Mouse (Mus musculus): ENCODE results near the gene Anks1.

The Anks1 gene

GRCm38 (mm10) chr17:28000851-28001250 is 91.7 kb downstream of the Anks1 start:
- DNase-seq = peak; percentile 91

GRCm38 (mm10) chr17:28005393-28005792 is 96.3 kb downstream of the Anks1 start:
- no peak for DNase-seq

GRCm38 (mm10) chr17:28006208-28006607 is 97.1 kb downstream of the Anks1 start:
- DNase-seq = peak; percentile 94

GRCm38 (mm10) chr17:28006611-28007010 is 97.5 kb downstream of the Anks1 start:
- DNase-seq = peak; percentile 95

- DNase-seq = peak; percentile 99
Observed at GRCm38 (mm10) chr17:28007179-28007811, 98.2 kb downstream of the Anks1 start.

- DNase-seq = peak; percentile 97
Observed at GRCm38 (mm10) chr17:28007857-28008564, 98.9 kb downstream of the Anks1 start.

GRCm38 (mm10) chr17:28008565-28008981 is 99.5 kb downstream of the Anks1 start:
- DNase-seq = peak; percentile 95

- peak; percentile 92 for DNase-seq
Observed at GRCm38 (mm10) chr17:28009066-28009715, 100.1 kb downstream of the Anks1 start.

GRCm38 (mm10) chr17:28009716-28010114 is 100.6 kb downstream of the Anks1 start:
- peak; percentile 97 for DNase-seq

GRCm38 (mm10) chr17:28010925-28011324 is 101.8 kb downstream of the Anks1 start:
- DNase-seq = peak; percentile 95

GRCm38 (mm10) chr17:28012851-28013250 is 103.7 kb downstream of the Anks1 start:
- no peak for DNase-seq

- DNase-seq = peak; percentile 98
Observed at GRCm38 (mm10) chr17:28013259-28013875, 104.3 kb downstream of the Anks1 start.

GRCm38 (mm10) chr17:28014449-28014848 is 105.3 kb downstream of the Anks1 start:
- DNase-seq = no peak

GRCm38 (mm10) chr17:28015068-28015730 is 106.1 kb downstream of the Anks1 start:
- DNase-seq = peak; percentile 98

GRCm38 (mm10) chr17:28016056-28016797 is 107.1 kb downstream of the Anks1 start:
- DNase-seq = peak; percentile 98

GRCm38 (mm10) chr17:28018344-28018743 is 109.2 kb downstream of the Anks1 start:
- no peak for DNase-seq

- DNase-seq = no peak
Observed at GRCm38 (mm10) chr17:28018776-28019175, 109.7 kb downstream of the Anks1 start.

GRCm38 (mm10) chr17:28019785-28020696 is 110.9 kb downstream of the Anks1 start:
- DNase-seq = peak; percentile 95

- peak; percentile 96 for DNase-seq
Observed at GRCm38 (mm10) chr17:28021911-28022310, 112.8 kb downstream of the Anks1 start.

GRCm38 (mm10) chr17:28022854-28023655 is 113.9 kb downstream of the Anks1 start:
- peak; percentile 87 for DNase-seq
